Mouse (Mus musculus): ENCODE data around the gene Bend3.
A peak's percentile ranks its signal among the peaks of the same experiment; 100 is the strongest.
"Not testable (repeated sequence)": the region's sequence is repeated elsewhere in the genome, so short reads cannot be mapped to it uniquely, and the experiment has no call there.

Bend3 gene

GRCm38 (mm10) chr10:43480227-43480849, 1.7 kb downstream of the Bend3 start:
- peak; percentile 11 for DNase-seq (ENCODE audit: low read depth, low spot score)

GRCm38 (mm10) chr10:43481179-43481578, 2.5 kb downstream of the Bend3 start:
- DNase-seq (ENCODE audit: low read depth, low spot score): no peak

GRCm38 (mm10) chr10:43482021-43482420, 3.4 kb downstream of the Bend3 start:
- no peak for DNase-seq (ENCODE audit: low read depth, low spot score)

GRCm38 (mm10) chr10:43483426-43483995, 4.9 kb downstream of the Bend3 start:
- no peak for DNase-seq (ENCODE audit: low read depth, low spot score)

GRCm38 (mm10) chr10:43485751-43486268, 7.2 kb downstream of the Bend3 start:
- no peak for DNase-seq (ENCODE audit: low read depth, low spot score)

GRCm38 (mm10) chr10:43487441-43488010, 8.9 kb downstream of the Bend3 start:
- no peak for DNase-seq (ENCODE audit: low read depth, low spot score)

- no peak for DNase-seq (ENCODE audit: low read depth, low spot score)
These were observed 9.6 kb downstream of the Bend3 start for GRCm38 (mm10) chr10:43488258-43488657.

GRCm38 (mm10) chr10:43489139-43489538, 10.5 kb downstream of the Bend3 start:
- no peak for DNase-seq (ENCODE audit: low read depth, low spot score)

GRCm38 (mm10) chr10:43489550-43489949, 10.9 kb downstream of the Bend3 start:
- no peak for DNase-seq (ENCODE audit: low read depth, low spot score)

- DNase-seq (ENCODE audit: low read depth, low spot score): no peak
These were observed 11.4 kb downstream of the Bend3 start for GRCm38 (mm10) chr10:43490034-43490433.

GRCm38 (mm10) chr10:43490846-43491245, 12.2 kb downstream of the Bend3 start:
- DNase-seq (ENCODE audit: low read depth, low spot score): no peak

- no peak for DNase-seq (ENCODE audit: low read depth, low spot score)
These were observed 24.0 kb downstream of the Bend3 start for GRCm38 (mm10) chr10:43502599-43502998.

GRCm38 (mm10) chr10:43504291-43504690, 25.7 kb downstream of the Bend3 start:
- DNase-seq (ENCODE audit: low read depth, low spot score): no peak

GRCm38 (mm10) chr10:43507051-43507450, 28.4 kb downstream of the Bend3 start:
- DNase-seq (ENCODE audit: low read depth, low spot score): no peak

GRCm38 (mm10) chr10:43509228-43509627, 30.6 kb downstream of the Bend3 start:
- DNase-seq (ENCODE audit: low read depth, low spot score): no peak

GRCm38 (mm10) chr10:43512976-43513375, 34.3 kb downstream of the Bend3 start:
- no peak for DNase-seq (ENCODE audit: low read depth, low spot score)

GRCm38 (mm10) chr10:43516992-43517660, 38.5 kb downstream of the Bend3 start:
- no peak for DNase-seq (ENCODE audit: low read depth, low spot score)

- DNase-seq (ENCODE audit: low read depth, low spot score): no peak
These were observed 39.2 kb downstream of the Bend3 start for GRCm38 (mm10) chr10:43517836-43518235.

- no peak for DNase-seq (ENCODE audit: low read depth, low spot score)
These were observed 39.7 kb downstream of the Bend3 start for GRCm38 (mm10) chr10:43518368-43518767.

- DNase-seq (ENCODE audit: low read depth, low spot score): no peak
These were observed 41.3 kb downstream of the Bend3 start for GRCm38 (mm10) chr10:43519977-43520376.

GRCm38 (mm10) chr10:43523931-43524330, 45.3 kb downstream of the Bend3 start, which contains the start of gene Gm9803:
Gene Gm9803, plus strand, starts transcription at chr10:43524084.
- DNase-seq (ENCODE audit: low read depth, low spot score): not testable (repeated sequence)

Measured in CD4-positive, CD25-positive, alpha-beta regulatory T cell, adult 2 months (primary cell).